Mouse (Mus musculus): ENCODE data around the gene Etfbkmt.

DNA sequence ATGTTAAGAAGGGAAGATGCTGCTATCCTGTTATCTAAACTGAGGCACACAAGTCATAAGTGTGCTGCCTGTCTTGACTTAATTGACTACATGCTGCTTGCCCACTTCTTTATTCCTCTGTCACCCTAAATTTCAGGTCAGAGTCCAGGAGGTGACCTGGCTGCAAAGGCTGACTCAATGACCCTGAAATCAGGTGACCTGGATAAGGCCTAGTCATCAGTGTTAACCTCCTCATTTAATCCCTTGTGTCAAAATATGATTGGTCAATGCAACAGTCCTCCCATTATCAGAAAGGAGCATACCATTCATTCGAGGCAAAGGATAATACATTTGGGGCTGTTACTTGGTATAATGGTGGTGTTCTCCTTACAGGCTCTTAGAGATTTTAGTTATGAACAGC, at the start of gene Etfbkmt:
- TF ChIP-seq POLR2A (IDR thresholded peaks at IDR 0.05; ENCODE audit: insufficient read depth, low read depth, low read length) (no peak), CTCF (IDR thresholded peaks at IDR 0.05) (no peak)

Measured in heart, adult 2 months (tissue).